Mouse (Mus musculus): ENCODE data around the gene Myadml2. TPM values are rescaled to one million over a fixed set of nuclear protein-coding genes. Genes with fewer than 3 reads are reported as not detected.
A peak's percentile ranks its signal among the peaks of the same experiment; 100 is the strongest.

Myadml2 gene
- not detected in 2 replicates for polyA plus RNA-seq (2011; ENCODE audit: insufficient read length, low read depth, missing spikeins)

DNA sequence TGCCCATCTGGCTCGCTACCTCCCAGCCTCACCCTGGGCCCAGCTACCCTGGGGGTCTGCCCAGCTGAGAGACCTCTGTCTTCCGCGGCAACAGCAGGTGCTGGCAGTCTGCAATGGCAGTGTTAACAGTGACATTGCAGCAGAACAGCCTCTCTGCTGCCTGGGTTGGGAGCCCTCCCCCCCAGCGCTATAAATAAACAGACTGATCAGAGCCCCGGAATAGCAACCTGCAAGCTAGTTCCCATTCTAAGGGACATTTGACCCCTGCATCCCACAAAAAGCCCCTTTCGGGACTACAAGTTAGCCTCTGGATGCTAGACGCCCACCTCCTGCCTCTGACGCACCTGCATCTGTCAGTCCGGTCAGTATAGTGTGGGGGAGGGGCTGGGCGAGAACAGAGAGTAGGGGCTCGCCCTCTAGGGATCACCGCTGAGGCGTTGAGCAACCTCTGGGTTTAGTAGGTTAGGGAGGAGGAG is at the start of gene Myadml2:
Gene Myadml2, minus strand, starts transcription at position 158 of the 476 bp plus-strand sequence.
- Histone ChIP-seq H3K4me1 (ENCODE audit: control insufficient read depth, insufficient read depth, low read length) (peaks cover 3% of the 10 kb centered on the region), H3K27ac (ENCODE audit: insufficient read depth, low read length) (no peak within 1 kb of the TSS), H3K4me3 (ENCODE audit: insufficient read depth, low read length) (no peak within 1 kb of the TSS)
- TF ChIP-seq CTCF (IDR thresholded peaks at IDR 0.05; ENCODE audit: borderline replicate concordance, insufficient read depth, low read length): no peak
- no peak for TF ChIP-seq POLR2A (IDR thresholded peaks at IDR 0.05; ENCODE audit: low read depth, low read length)

DNA sequence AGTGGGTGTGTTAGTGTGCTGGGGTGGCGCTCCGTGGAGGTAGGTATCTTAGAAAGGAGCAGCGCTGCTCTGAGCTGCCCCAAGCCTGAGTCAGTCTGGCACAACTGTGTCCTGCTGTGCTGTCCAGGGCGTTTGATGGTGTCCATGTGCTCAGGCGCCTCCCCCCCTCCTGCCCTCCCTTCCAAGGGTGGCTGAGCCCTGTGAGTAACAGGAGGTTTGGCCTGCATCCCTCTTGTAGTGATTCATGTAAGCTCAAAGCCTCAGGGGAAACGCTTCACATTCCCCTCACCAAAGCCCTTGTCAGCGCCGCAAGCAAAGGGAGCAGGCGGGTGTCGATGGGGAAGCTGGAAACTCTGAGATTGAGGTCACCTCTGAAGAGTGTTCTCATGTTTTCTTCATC is 49.8 kb upstream of the Myadml2 start:
- no peak overlapping the region for H3K4me3 ChIP-seq (ENCODE audit: insufficient read depth, low read length)
- peak overlapping the region; percentile 68 for H3K27ac ChIP-seq (ENCODE audit: insufficient read depth, low read length)
- TF ChIP-seq POLR2A (IDR thresholded peaks at IDR 0.05; ENCODE audit: low read depth, low read length): no peak; the same call in 1 of the 2 replicates
- no peak for TF ChIP-seq CTCF (IDR thresholded peaks at IDR 0.05; ENCODE audit: borderline replicate concordance, insufficient read depth, low read length)
- H3K4me1 ChIP-seq (ENCODE audit: control insufficient read depth, insufficient read depth, low read length): peaks cover 15% of the 10 kb centered on the region

DNA sequence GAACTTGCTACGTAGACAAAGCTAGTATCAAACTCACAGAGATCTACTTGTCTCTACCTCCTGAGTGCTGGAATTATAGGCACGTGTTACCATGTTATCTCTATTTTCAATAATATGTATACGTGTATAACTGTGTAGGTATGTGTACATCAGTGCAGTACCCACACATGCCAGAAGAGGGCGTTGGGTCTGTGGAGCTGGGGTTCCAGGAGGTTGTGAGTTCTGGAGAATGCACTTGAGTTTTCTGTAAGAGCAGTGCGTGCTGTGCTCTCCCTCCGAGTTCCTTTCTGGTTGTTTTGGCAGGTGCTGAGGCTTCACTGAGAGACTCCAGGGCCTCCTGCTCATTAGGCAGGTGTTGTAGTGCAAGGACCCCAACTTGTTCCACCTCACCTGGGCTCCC is 48.6 kb upstream of the Myadml2 start:
- Histone ChIP-seq H3K4me3 (ENCODE audit: insufficient read depth, low read length) (no peak overlapping the region), H3K4me1 (ENCODE audit: control insufficient read depth, insufficient read depth, low read length) (peaks cover 17% of the 10 kb centered on the region), H3K27ac (ENCODE audit: insufficient read depth, low read length) (no peak overlapping the region)
- TF ChIP-seq POLR2A (IDR thresholded peaks at IDR 0.05; ENCODE audit: low read depth, low read length) (no peak), CTCF (IDR thresholded peaks at IDR 0.05; ENCODE audit: borderline replicate concordance, insufficient read depth, low read length) (no peak)

DNA sequence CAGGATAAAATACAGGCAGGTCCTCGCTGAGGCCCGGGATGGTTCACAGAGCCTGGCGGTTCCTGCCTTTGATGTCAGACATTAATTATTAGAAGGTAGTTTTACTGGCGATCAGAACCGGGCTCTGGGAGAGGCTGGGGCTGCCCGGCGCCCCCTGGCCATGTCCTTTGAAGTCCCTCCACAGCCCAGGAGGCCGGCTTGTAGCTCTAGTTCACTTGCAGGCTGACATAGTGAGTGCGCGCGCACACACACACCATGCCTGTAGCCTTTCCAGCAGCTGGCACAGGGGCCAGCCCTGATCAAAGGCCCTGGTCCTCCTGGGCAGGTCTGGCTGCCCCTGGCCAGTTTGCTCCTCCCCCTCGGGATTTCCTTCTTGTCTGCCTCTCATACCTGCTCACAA is 47.7 kb upstream of the Myadml2 start:
- peaks cover 17% of the 10 kb centered on the region for H3K4me1 ChIP-seq (ENCODE audit: control insufficient read depth, insufficient read depth, low read length)
- H3K4me3 ChIP-seq (ENCODE audit: insufficient read depth, low read length): no peak overlapping the region
- no peak overlapping the region for H3K27ac ChIP-seq (ENCODE audit: insufficient read depth, low read length)
- no peak for TF ChIP-seq POLR2A (IDR thresholded peaks at IDR 0.05; ENCODE audit: low read depth, low read length)
- TF ChIP-seq CTCF (IDR thresholded peaks at IDR 0.05; ENCODE audit: borderline replicate concordance, insufficient read depth, low read length): no peak

DNA sequence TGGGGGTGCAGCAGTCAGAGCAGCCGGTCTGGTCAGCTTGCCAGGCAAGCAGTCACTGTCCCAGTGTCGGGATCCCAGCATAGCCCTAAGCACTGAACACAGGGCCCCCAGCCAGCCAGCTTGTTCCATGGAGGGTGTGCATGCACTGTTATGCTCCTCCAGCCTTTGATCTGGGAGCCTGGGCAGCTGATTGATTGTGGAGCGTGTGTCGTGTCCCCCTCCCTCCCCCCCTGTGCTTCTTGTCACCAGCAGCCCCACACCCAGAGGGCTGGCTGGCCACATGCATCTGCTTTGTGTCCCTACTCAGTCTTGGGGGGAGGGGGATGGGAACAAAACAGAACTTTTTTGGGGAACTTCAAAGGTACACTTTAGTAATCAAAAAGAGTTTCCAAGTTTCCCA is 47.2 kb upstream of the Myadml2 start:
- no peak overlapping the region for H3K27ac ChIP-seq (ENCODE audit: insufficient read depth, low read length)
- peaks cover 17% of the 10 kb centered on the region for H3K4me1 ChIP-seq (ENCODE audit: control insufficient read depth, insufficient read depth, low read length)
- TF ChIP-seq CTCF (IDR thresholded peaks at IDR 0.05; ENCODE audit: borderline replicate concordance, insufficient read depth, low read length) (no peak), POLR2A (IDR thresholded peaks at IDR 0.05; ENCODE audit: low read depth, low read length) (no peak)
- no peak overlapping the region for H3K4me3 ChIP-seq (ENCODE audit: insufficient read depth, low read length)

DNA sequence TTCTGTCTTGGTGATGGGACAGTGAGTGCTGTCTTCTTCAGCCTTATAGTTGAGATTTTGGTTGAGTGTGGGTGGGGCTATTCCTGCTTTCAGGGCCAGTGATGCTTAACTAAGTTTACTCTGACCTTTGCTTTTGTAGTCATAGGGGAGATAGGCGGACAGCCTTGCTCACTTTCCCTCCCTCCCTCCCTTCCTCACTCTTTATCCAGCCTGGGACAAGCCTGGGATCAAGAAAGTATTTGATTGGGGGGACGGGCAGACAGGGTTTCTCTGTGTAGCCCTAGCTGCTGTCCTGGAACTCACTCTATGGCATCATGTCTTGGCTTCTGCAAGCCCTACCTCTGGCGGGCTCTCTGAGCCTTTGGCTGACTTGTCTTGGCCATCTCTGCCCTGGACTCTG is 45.5 kb upstream of the Myadml2 start:
- H3K27ac ChIP-seq (ENCODE audit: insufficient read depth, low read length): no peak overlapping the region
- no peak overlapping the region for H3K4me3 ChIP-seq (ENCODE audit: insufficient read depth, low read length)
- TF ChIP-seq POLR2A (IDR thresholded peaks at IDR 0.05; ENCODE audit: low read depth, low read length) (no peak), CTCF (IDR thresholded peaks at IDR 0.05; ENCODE audit: borderline replicate concordance, insufficient read depth, low read length) (no peak)

DNA sequence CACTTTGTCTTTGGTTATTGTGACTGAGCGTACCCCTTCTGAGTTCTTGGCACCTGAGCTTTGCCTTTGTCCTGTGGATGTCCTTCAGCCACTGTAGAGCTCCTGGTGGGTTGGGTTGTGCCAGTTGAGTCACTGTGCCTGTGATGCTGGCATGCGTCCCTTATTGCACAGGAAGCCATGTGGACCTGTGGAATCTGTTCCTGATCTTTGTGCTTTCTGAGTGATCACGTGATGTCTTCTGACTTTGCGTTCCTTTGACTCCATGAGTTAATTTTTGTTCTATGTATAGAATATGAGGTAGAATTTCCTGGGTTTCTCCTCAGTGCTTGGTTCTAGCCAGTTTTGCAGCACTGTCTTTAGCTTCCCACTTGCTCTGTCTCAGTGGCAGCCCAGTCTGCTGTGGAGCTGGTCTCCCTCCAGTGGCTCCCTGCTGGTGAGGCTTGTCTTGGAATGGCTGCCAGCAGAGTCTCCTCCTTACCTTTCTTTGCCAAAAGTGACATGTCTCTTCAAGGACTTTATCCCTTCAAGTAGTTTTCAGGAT is 44.6 kb upstream of the Myadml2 start:
- no peak overlapping the region for H3K4me3 ChIP-seq (ENCODE audit: insufficient read depth, low read length)
- 0 out of 2 replicates have a peak, but pooled peaks cover 2% of the 10 kb centered on the region for H3K4me1 ChIP-seq (ENCODE audit: control insufficient read depth, insufficient read depth, low read length)
- TF ChIP-seq POLR2A (IDR thresholded peaks at IDR 0.05; ENCODE audit: low read depth, low read length): no peak
- no peak for TF ChIP-seq CTCF (IDR thresholded peaks at IDR 0.05; ENCODE audit: borderline replicate concordance, insufficient read depth, low read length)
- H3K27ac ChIP-seq (ENCODE audit: insufficient read depth, low read length): no peak overlapping the region

More for the DNA sequence above, 45.5 kb upstream of the Myadml2 start:
- peaks cover 6% of the 10 kb centered on the region; the same call in 1 of the 2 replicates for H3K4me1 ChIP-seq (ENCODE audit: control insufficient read depth, insufficient read depth, low read length)

DNA sequence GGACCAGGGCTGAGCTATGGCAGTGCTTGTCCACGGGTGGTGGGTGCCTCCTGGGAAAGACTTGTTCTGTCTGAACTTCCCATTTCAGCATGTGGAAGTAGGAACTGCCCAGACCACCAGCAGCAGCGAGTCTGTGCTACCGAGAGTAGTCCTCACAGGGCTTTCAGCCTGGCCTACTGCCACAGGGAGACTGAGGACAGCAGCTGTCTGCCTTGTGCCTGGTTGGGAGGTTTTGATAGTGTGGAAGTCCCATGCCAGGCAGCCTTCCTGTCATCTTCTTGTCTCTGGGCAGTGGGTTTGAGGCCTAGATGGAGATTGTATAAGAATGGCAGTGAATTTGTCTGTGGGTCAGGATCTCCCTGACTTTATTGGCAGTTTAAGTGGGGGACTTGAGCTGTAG is 41.4 kb upstream of the Myadml2 start:
- Histone ChIP-seq H3K27ac (ENCODE audit: insufficient read depth, low read length) (no peak overlapping the region), H3K4me3 (ENCODE audit: insufficient read depth, low read length) (no peak overlapping the region)
- TF ChIP-seq POLR2A (IDR thresholded peaks at IDR 0.05; ENCODE audit: low read depth, low read length): no peak
- no peak for TF ChIP-seq CTCF (IDR thresholded peaks at IDR 0.05; ENCODE audit: borderline replicate concordance, insufficient read depth, low read length)

DNA sequence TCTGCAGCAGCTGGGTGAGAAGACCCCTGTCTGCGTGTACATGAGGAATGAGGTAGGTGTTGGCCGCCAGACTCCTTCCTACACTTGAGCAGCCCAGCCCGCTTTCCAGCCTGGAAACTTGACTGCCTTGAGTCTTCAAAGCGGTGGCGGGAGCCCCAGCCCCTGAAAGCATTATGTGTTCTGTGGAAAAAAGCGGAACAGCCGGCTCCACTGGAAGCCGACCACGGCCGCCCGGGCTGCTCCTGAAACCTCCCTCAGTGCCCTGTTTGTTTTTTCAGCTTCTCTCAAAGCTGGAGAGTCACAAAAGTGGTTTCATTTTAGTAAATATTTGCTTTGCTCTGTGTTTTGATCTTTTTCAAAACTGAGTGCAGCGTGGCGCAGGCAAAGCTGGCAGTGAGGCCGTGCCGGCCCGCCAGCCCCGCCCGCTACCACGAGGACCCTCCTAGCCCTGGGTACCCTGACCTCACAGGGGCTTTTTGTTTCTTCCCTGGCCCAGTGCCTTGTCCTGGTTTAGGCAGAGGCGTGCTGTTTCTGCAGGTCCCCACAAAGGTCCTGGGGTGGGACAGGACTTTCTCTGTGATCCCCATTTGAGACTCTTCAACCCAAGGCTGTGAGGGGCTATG is 38.8 kb upstream of the Myadml2 start:
- Histone ChIP-seq H3K27ac (ENCODE audit: insufficient read depth, low read length) (no peak overlapping the region), H3K4me1 (ENCODE audit: control insufficient read depth, insufficient read depth, low read length) (no peaks in the 10 kb centered on the region), H3K4me3 (ENCODE audit: insufficient read depth, low read length) (no peak overlapping the region)
- TF ChIP-seq POLR2A (IDR thresholded peaks at IDR 0.05; ENCODE audit: low read depth, low read length): no peak
- no peak for TF ChIP-seq CTCF (IDR thresholded peaks at IDR 0.05; ENCODE audit: borderline replicate concordance, insufficient read depth, low read length)

More for the DNA sequence above, 41.4 kb upstream of the Myadml2 start:
- H3K4me1 ChIP-seq (ENCODE audit: control insufficient read depth, insufficient read depth, low read length): 0 out of 2 replicates have a peak, but pooled peaks cover 2% of the 10 kb centered on the region

DNA sequence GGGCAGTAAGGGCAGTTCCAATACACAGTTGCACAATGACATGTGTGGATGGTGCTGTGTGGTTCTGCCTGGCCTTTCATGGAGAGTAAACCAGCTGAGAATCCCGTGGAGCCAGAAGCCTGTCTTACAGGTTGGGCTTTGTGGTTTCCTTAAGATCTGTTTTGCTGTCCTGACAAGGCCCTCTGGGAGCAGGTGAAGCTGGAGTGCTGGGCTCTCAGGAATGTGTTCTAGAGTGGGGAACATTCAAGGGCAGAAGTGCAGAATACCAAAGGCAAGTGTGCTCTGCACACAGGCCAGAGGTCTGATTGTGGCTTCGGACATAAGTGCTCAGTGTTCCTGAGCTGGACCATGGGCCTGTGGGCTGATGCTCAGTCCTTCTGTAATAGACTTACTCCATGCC is 36.7 kb upstream of the Myadml2 start:
- Histone ChIP-seq H3K27ac (ENCODE audit: insufficient read depth, low read length) (no peak overlapping the region), H3K4me1 (ENCODE audit: control insufficient read depth, insufficient read depth, low read length) (no peaks in the 10 kb centered on the region), H3K4me3 (ENCODE audit: insufficient read depth, low read length) (no peak overlapping the region)
- TF ChIP-seq POLR2A (IDR thresholded peaks at IDR 0.05; ENCODE audit: low read depth, low read length) (no peak), CTCF (IDR thresholded peaks at IDR 0.05; ENCODE audit: borderline replicate concordance, insufficient read depth, low read length) (no peak)
